Mouse (Mus musculus): Measurements from ENCODE around the gene Eppin. TPM values are rescaled to one million over a fixed set of nuclear protein-coding genes. Genes with fewer than 3 reads are reported as not detected.

Gene Eppin
- total and polyA plus RNA-seq, 3 experiments: not detected

DNA sequence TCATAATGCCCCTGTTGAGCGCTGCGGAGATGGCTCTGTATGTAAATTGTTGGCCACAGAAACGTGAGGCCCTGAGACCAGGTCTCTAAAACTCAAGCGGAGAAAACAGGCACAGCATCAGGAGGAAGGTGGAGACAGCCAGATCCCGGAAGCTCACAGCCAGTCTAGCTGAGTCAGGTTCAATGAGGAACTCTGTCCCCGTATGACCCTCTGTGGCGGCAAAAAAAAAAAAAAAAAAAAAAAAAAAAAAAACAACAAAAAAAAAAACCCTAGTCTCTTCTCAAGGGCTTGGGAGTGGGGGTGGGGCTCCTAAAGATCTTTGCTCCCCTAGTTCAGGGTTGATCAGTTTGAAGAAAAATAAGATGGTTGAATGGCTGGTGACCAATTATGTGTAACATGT is 47.7 kb upstream of the Eppin start:
- no peaks in the 10 kb centered on the region for H3K9me3 ChIP-seq (replicated peaks; ENCODE audit: insufficient read depth, low read length)
- peaks cover 0 to 11% of the 10 kb centered on the region in 2 experiments; a peak in 2 of 4 replicates for H3K36me3 ChIP-seq (ENCODE audit: control insufficient read depth in 1 of 2, insufficient read depth in 2 of 2, low read length in 2 of 2)
- H3K79me2 ChIP-seq (ENCODE audit: control insufficient read depth, insufficient read depth, low read length, poor library complexity): no peaks in the 10 kb centered on the region
- no peak overlapping the region; a peak in 2 of 4 replicates for H3K4me3 ChIP-seq (ENCODE audit: control insufficient read depth in 1 of 2, insufficient read depth in 1 of 2, low read depth in 2 of 2, low read length in 2 of 2)
- peaks cover 13 to 16% of the 10 kb centered on the region in 2 experiments for H3K4me1 ChIP-seq (ENCODE audit: control insufficient read depth in 1 of 2, insufficient read depth in 2 of 2, low read length in 2 of 2)
- peak; percentile 88 for DNase-seq (ENCODE audit: low read depth, low spot score)
- H3K27me3 ChIP-seq (ENCODE audit: control insufficient read depth in 1 of 2, insufficient read depth in 2 of 2, low read length in 2 of 2): no peaks in the 10 kb centered on the region
- H3K27ac ChIP-seq (ENCODE audit: control insufficient read depth, low read depth, low read length): peak overlapping the region; percentile 75
- H3K9ac ChIP-seq (ENCODE audit: control insufficient read depth, low read depth, low read length, poor library complexity, severe bottlenecking): peak overlapping the region; percentile 69
- TF ChIP-seq TCF12 (IDR thresholded peaks at IDR 0.05; ENCODE audit: low read depth, low read length): peak; percentile 49; the same call in 1 of the 2 replicates
- no peak for TF ChIP-seq MYB (IDR thresholded peaks at IDR 0.05; ENCODE audit: low read depth, low read length)
- TF ChIP-seq UBTF (IDR thresholded peaks at IDR 0.05; ENCODE audit: borderline replicate concordance, insufficient read depth, low read depth, low read length): no peak
- peak in 1 of 2 experiments; percentile 53; a peak in 1 of 4 replicates for TF ChIP-seq POLR2A (IDR thresholded peaks at IDR 0.05; ENCODE audit: control insufficient read depth in 1 of 2, insufficient read depth in 1 of 2, low read depth in 1 of 2, low read length in 2 of 2, poor library complexity in 1 of 2)
- no peak for TF ChIP-seq RAD21 (IDR thresholded peaks at IDR 0.05; ENCODE audit: low read depth, low read length)
- TF ChIP-seq KAT2A (conservative IDR thresholded peaks at IDR 0.05; ENCODE audit: low read depth, low read length): no peak
- peak; percentile 70 for TF ChIP-seq HCFC1 (IDR thresholded peaks at IDR 0.05; ENCODE audit: low read depth, low read length)
- TF ChIP-seq SIN3A (IDR thresholded peaks at IDR 0.05; ENCODE audit: low read length): no peak; the same call in none of the 2 replicates
- TF ChIP-seq MXI1 (IDR thresholded peaks at IDR 0.05; ENCODE audit: low read depth, low read length): no peak
- no peak for TF ChIP-seq MAZ (IDR thresholded peaks at IDR 0.05; ENCODE audit: low read depth, low read length)
- peak; percentile 35; the same call in 1 of the 2 replicates for TF ChIP-seq ZMIZ1 (IDR thresholded peaks at IDR 0.05; ENCODE audit: low read depth, low read length)
- no peak for TF ChIP-seq JUND (IDR thresholded peaks at IDR 0.05; ENCODE audit: low read depth, low read length)
- TF ChIP-seq ETS1 (IDR thresholded peaks at IDR 0.05; ENCODE audit: low read depth, low read length): peak; percentile 86
- peak; percentile 72 to 85 for TF ChIP-seq EP300 (IDR thresholded peaks at IDR 0.05; ENCODE audit: low read depth in 1 of 2, low read length in 2 of 2)
- TF ChIP-seq USF1 (IDR thresholded peaks at IDR 0.05; ENCODE audit: low read depth, low read length): peak; percentile 63
- no peak for TF ChIP-seq USF2 (IDR thresholded peaks at IDR 0.05; ENCODE audit: borderline replicate concordance in 1 of 2, insufficient read depth in 1 of 2, low read depth in 1 of 2, low read length in 2 of 2)
- TF ChIP-seq BHLHE40 (IDR thresholded peaks at IDR 0.05; ENCODE audit: borderline replicate concordance, low read depth, low read length): peak; percentile 76
- TF ChIP-seq POLR2AphosphoS2 (IDR thresholded peaks at IDR 0.05; ENCODE audit: low read length): no peak; the same call in 1 of the 2 replicates
- no peak for TF ChIP-seq GATA1 (IDR thresholded peaks at IDR 0.05; ENCODE audit: low read depth, low read length)
- TF ChIP-seq CTCF (IDR thresholded peaks at IDR 0.05 in 2 of 3, conservative IDR thresholded peaks at IDR 0.05 in 1 of 3; ENCODE audit: control insufficient read depth in 1 of 3, insufficient read depth in 1 of 3, low read depth in 2 of 3, low read length in 3 of 3, poor library complexity in 1 of 3, severe bottlenecking in 1 of 3): no peak
- TF ChIP-seq MAX (IDR thresholded peaks at IDR 0.05; ENCODE audit: low read length): peak; percentile 19; the same call in 1 of the 2 replicates
- TF ChIP-seq ZNF384 (IDR thresholded peaks at IDR 0.05; ENCODE audit: low read depth, low read length): peak; percentile 100
- peak; percentile 90 for TF ChIP-seq MAFK (IDR thresholded peaks at IDR 0.05; ENCODE audit: borderline replicate concordance, low read depth, low read length)
- TF ChIP-seq GABPA (IDR thresholded peaks at IDR 0.05; ENCODE audit: low read depth, low read length): peak; percentile 87
- TF ChIP-seq ZKSCAN1 (IDR thresholded peaks at IDR 0.05; ENCODE audit: low read depth, low read length): no peak
- no peak for TF ChIP-seq MEF2A (IDR thresholded peaks at IDR 0.05; ENCODE audit: extremely low read depth, insufficient replicate concordance, low read depth, low read length, poor library complexity, severe bottlenecking)
- TF ChIP-seq NRF1 (IDR thresholded peaks at IDR 0.05; ENCODE audit: insufficient read depth, low read depth, low read length, poor library complexity, severe bottlenecking): no peak
- no peak for TF ChIP-seq SMC3 (IDR thresholded peaks at IDR 0.05; ENCODE audit: low read depth, low read length)
- peak; percentile 71 for TF ChIP-seq CHD2 (IDR thresholded peaks at IDR 0.05; ENCODE audit: low read length)
- TF ChIP-seq ZC3H11A (IDR thresholded peaks at IDR 0.05; ENCODE audit: low read depth, low read length): no peak
- peak; percentile 96 for TF ChIP-seq E2F4 (IDR thresholded peaks at IDR 0.05; ENCODE audit: borderline replicate concordance, low read depth, low read length)
- TF ChIP-seq TAL1 (IDR thresholded peaks at IDR 0.05; ENCODE audit: low read length): no peak
- TF ChIP-seq CHD1 (IDR thresholded peaks at IDR 0.05; ENCODE audit: low read depth, low read length): 0 out of 2 replicates have a peak, but pooled peaks have one; percentile 42
- TF ChIP-seq TBP (IDR thresholded peaks at IDR 0.05; ENCODE audit: low read depth, low read length): no peak; the same call in 1 of the 2 replicates
- TF ChIP-seq POLR2AphosphoS5 (IDR thresholded peaks at IDR 0.05; ENCODE audit: borderline replicate concordance, low read depth, low read length): no peak
- TF ChIP-seq ELF1 (IDR thresholded peaks at IDR 0.05; ENCODE audit: low read depth, low read length): peak; percentile 88
- TF ChIP-seq MYC (IDR thresholded peaks at IDR 0.05; ENCODE audit: low read depth, low read length): peak; percentile 34; the same call in 1 of the 2 replicates
